Mouse (Mus musculus) kidney, embryonic 16.5 days (tissue): ENCODE results near the gene Ncmap. TPM values are rescaled to one million over a fixed set of nuclear protein-coding genes. Genes with fewer than 3 reads are reported as not detected.
"Not testable (repeated sequence)": the region's sequence is repeated elsewhere in the genome, so short reads cannot be mapped to it uniquely, and the experiment has no call there.

Experiments
- ATAC-seq: fragments of 200-750 bp; cut with Nextera tagmentation; 2 replicates; pipeline ENCODE4 v1.8.0; 2017; ENCODE audit warnings: moderate TSS enrichment; ENCODE audit not compliant: low FRiP score, low TSS enrichment
- H3K27ac ChIP-seq: fragments of 300-500 bp; sonication (generic); 2 replicates; pipeline ENCODE4 v1.5.1; 2014; ENCODE audit warnings: low read length
- H3K27me3 ChIP-seq: fragments of 300-500 bp; sonication (generic); 2 replicates; pipeline ENCODE4 v1.6.1; 2014; ENCODE audit warnings: low read length, control low read depth, mixed read lengths; ENCODE audit not compliant: insufficient read depth
- H3K36me3 ChIP-seq: fragments of 300-500 bp; sonication (generic); 2 replicates; pipeline ENCODE4 v1.6.1; 2014; ENCODE audit warnings: low read length, control low read depth, mixed read lengths; ENCODE audit not compliant: insufficient read depth
- H3K4me1 ChIP-seq: fragments of 300-500 bp; sonication (generic); 2 replicates; pipeline ENCODE4 v1.6.1; 2014; ENCODE audit warnings: low read length, control low read depth, mixed read lengths; ENCODE audit not compliant: insufficient read depth
- H3K4me2 ChIP-seq: fragments of 300-500 bp; sonication (generic); replicated peaks from 2 replicates; pipeline ENCODE4 v1.6.1; 2014; ENCODE audit warnings: low read depth, low read length
- H3K4me3 ChIP-seq: fragments of 300-500 bp; sonication (generic); 2 replicates; pipeline ENCODE4 v1.5.1; 2014; ENCODE audit warnings: mild to moderate bottlenecking, low read length
- H3K9ac ChIP-seq: fragments of 300-500 bp; sonication (generic); replicated peaks from 2 replicates; pipeline ENCODE4 v1.6.1; 2014; ENCODE audit warnings: low read length
- H3K9me3 ChIP-seq: fragments of 300-500 bp; sonication (generic); 2 replicates; pipeline ENCODE4 v1.6.1; 2016; ENCODE audit warnings: low read length, control low read depth
- WGBS: fragments of 180-500 bp; shearing (Covaris S2); extraction: QIAGEN DNeasy Blood & Tissue Kit; methylation state at CpG from one replicate; pipeline ENCODE4 v1.1.7; 2014; 5-methylcytosine and 5-hydroxymethylcytosine counted together
- polyA plus RNA-seq: library from polyadenylated mRNA; unstranded; fragments of >200 nt; fragmentation: Nextera tagmentation; extraction: Ambion mirVana; gene quantifications from 2 replicates; pipeline ENCODE4 v1.2.1, GENCODE M21; 2015

The Ncmap gene
- polyA plus RNA-seq, 1 experiment from 2014 or later, result 2.0 TPM

- H3K27me3 ChIP-seq, result no peaks in the 10 kb centered on the region
- no peaks in the 10 kb centered on the region for H3K9me3 ChIP-seq
These were observed 39.3 kb downstream of the Ncmap start for GRCm38 (mm10) chr4:135358736-135359135.

GRCm38 (mm10) chr4:135357221-135357920, 40.7 kb downstream of the Ncmap start:
- H3K27ac ChIP-seq, result peak overlapping the region; percentile 39; the same call in 1 of the 2 replicates
- WGBS, result 70% methylated on average over 12 of the region's 12 CpGs

More at GRCm38 (mm10) chr4:135358736-135359135, 39.3 kb downstream of the Ncmap start:
- no peak overlapping the region for H3K9ac ChIP-seq
- 5% methylated on average over 6 of the region's 6 CpGs for WGBS
- no peak overlapping the region for H3K4me3 ChIP-seq
- ATAC-seq, result no peak
- peaks cover 8% of the 10 kb centered on the region for H3K4me1 ChIP-seq
- H3K36me3 ChIP-seq, result no peaks in the 10 kb centered on the region
- H3K27ac ChIP-seq, result no peak overlapping the region
- H3K4me2 ChIP-seq, result no peak overlapping the region

DNA sequence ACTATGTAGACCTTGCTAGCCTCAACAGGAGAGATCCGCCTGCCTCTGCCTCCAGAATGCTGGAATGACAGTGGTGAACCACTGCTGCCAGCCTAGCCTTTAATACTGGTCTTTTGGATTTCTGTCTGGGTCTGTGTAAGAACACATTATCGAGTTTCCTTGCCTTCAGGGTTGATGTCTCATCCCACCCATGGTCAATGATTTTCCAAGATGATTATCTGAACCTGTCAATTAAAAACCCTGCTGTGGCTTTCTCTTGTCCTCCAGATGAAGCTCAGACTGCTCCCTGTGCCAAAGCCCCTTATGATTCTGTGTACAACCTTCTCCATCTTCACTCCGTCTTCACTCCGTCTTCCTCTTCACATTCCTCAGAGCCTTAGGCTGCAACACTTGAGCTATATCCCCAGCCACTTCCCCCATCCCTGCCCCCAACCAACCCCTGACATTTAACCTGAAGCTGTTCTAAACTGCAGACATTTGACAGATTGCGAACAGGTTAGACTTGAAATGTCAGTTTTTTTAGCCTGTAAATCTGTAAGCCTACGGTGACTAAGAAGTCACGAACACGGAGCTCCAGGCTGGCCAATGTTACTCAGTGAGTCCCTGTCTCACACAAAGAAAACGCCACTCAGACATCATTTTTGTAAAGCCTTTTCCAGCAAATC, 42.0 kb downstream of the Ncmap start:
- no peaks in the 10 kb centered on the region for H3K9me3 ChIP-seq
- 0 out of 2 replicates have a peak, but pooled peaks cover 2% of the 10 kb centered on the region for H3K36me3 ChIP-seq
- H3K4me2 ChIP-seq, result peak overlapping the region; percentile 0; the same call in 1 of the 2 replicates
- peak overlapping the region; percentile 50 for H3K27ac ChIP-seq
- 62% methylated on average over 9 of the region's 9 CpGs for WGBS
- no peak overlapping the region for H3K4me3 ChIP-seq
- no peak overlapping the region for H3K9ac ChIP-seq
- no peaks in the 10 kb centered on the region for H3K27me3 ChIP-seq
- H3K4me1 ChIP-seq, result peaks cover 17% of the 10 kb centered on the region
- no peak for ATAC-seq

More at GRCm38 (mm10) chr4:135357221-135357920, 40.7 kb downstream of the Ncmap start:
- Histone ChIP-seq H3K4me1 (peaks cover 8% of the 10 kb centered on the region), H3K36me3 (no peaks in the 10 kb centered on the region), H3K9ac (no peak overlapping the region), H3K4me2 (no peak overlapping the region), H3K4me3 (no peak overlapping the region), H3K9me3 (no peaks in the 10 kb centered on the region), H3K27me3 (no peaks in the 10 kb centered on the region)
- ATAC-seq, result no peak

DNA sequence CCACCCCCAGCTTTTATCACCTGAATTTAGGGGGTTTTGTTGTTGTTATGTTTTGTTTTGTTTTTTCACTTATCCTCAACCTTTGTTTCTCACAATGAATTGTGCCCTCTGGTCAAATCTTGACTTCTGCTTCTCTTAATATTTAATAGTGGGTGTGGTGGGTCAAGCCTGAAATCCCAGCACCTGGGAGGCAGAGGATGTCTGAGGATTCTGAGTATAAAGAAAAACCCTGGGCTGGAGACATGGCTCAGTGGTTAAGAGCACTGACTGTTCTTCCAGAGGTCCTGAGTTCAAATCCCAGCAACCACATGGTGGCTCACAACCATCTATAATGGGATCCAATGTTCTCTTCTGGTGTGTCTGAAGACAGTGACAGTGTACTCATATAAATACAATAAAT, 43.3 kb downstream of the Ncmap start:
- Histone ChIP-seq H3K27ac (peak overlapping the region; percentile 97), H3K4me1 (peaks cover 18% of the 10 kb centered on the region)
- not testable (repeated sequence) for H3K36me3 ChIP-seq, H3K27me3 ChIP-seq, H3K9me3 ChIP-seq, ATAC-seq, H3K4me3 ChIP-seq, H3K4me2 ChIP-seq, H3K9ac ChIP-seq

DNA sequence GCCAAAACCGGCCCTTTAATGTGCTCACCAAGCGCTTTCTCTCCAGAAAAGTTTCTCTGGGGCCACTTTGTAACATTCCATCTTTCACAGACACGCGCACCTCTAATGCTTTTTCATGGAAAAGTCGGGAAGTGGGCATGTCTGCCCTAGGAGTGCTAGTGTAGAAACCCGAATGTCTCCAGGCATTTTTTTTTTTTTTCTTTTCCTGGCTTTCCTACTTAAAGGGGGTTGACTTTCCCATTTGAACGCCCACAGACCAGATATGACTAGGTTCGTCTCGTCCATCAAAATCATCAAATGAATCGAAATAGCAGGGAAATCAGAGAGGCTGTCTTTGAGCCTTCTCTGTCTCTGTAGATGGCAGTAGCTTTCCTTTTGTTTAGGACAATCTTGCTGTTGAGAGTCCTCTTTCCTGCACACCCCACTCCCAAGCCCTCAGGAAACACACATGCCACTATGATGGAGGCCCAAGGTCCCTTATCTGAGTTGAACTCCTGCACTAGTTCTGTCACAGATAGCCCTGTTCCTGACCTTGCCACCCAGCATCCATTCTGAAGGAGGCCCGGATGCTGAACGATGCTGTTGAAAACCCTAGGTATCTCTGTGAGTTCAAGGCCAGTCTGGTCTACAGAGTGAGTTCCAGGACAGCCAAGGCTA, 44.1 kb downstream of the Ncmap start:
- H3K4me1 ChIP-seq, result peaks cover 18% of the 10 kb centered on the region
- peak overlapping the region; percentile 64 for H3K9ac ChIP-seq
- H3K9me3 ChIP-seq, result no peaks in the 10 kb centered on the region
- peak overlapping the region; percentile 61 for H3K4me2 ChIP-seq
- H3K27ac ChIP-seq, result peak overlapping the region; percentile 97
- ATAC-seq, result no peak
- peaks cover 10% of the 10 kb centered on the region for H3K36me3 ChIP-seq
- H3K4me3 ChIP-seq, result peak overlapping the region; percentile 88
- H3K27me3 ChIP-seq, result no peaks in the 10 kb centered on the region
- WGBS, result 17% methylated on average over 12 of the region's 12 CpGs

DNA sequence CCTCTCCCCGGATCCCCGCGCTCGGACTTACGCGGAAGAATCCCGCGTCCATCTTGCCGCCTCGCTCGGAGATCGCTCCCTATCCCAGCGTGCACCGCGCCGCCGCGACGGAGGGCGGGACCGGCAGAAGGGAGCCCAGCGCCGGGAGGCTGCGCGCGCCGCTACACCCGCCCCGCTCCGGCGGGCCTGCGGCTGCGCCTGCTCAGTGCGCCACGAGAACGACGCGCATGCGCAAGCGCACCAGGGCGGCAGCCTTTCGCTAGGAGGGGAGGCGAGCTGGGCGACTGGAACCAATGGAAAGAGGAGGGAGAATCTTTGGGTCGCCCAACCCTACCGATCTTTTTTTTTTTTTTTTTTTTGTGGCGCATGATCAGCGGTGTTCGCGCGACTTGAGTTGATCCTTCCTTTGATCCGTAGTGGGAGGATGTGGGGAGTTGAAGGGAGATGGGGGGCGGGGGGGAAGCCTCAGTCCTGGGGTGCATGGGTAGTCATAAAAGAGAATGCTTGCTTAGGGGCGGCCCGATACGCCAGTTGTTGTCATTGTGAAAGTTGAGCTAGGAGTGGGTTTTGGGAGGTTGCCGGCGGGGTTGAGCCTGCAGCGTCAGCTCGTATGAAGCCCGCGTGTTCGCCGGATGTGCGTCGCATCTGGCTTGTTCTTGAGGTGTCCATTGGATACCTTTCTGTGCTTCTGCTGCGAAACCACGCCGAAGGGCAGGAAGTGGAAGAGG, 44.8 kb downstream of the Ncmap start, which contains the start of gene Srrm1:
TSS of gene Srrm1 (minus strand) at position 256 of the 728 bp plus-strand sequence.
- ATAC-seq, result peak; percentile 95
- H3K4me2 ChIP-seq, result peak within 1 kb of the TSS; percentile 87
- peaks cover 18% of the 10 kb centered on the region for H3K4me1 ChIP-seq
- H3K27me3 ChIP-seq, result no peaks in the 10 kb centered on the region
- under 1% methylated on average over 56 of the region's 69 CpGs for WGBS
- H3K36me3 ChIP-seq, result peaks cover 17% of the 10 kb centered on the region
- H3K9ac ChIP-seq, result peak within 1 kb of the TSS; percentile 99
- H3K9me3 ChIP-seq, result no peaks in the 10 kb centered on the region
- H3K4me3 ChIP-seq, result peak within 1 kb of the TSS; percentile 88
- H3K27ac ChIP-seq, result peak within 1 kb of the TSS; percentile 97

DNA sequence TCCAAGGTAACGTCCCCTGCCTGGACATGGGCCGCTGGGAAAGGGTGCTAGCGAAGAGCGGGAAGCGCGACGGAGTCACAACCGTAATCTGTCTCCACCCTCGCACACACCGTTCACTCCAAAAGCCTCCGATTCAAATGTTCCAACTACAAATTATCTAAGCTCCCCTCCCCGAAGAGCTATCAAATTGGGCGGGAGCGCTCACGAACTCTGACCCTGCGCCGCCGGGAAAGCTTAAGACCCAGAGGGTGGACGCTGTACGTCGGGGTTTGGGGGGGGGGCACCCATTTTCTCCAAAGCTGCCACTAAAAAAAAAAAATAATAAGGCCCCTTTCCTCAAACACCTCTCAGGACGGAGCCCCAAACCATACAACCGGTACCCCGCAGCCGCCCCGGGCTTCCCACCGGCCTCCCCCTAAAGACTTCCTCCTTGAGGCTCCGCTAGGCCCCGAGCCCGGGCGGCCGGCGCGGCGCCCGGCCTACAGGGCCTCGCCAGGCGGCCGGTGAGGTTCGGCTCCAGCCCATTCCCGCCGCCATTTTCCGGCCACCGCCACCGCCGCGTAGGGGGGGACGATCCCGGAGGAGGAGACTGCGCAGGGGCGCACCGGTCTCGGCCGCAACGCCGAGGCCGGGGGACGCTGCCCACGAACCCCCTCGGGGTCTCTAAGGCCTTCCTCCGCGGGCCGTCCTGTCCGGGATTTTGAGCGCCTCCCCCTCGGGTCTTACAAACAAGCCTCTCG, 45.5 kb downstream of the Ncmap start:
- peaks cover 18% of the 10 kb centered on the region for H3K4me1 ChIP-seq
- peaks cover 18% of the 10 kb centered on the region for H3K36me3 ChIP-seq
- H3K27ac ChIP-seq, result peak overlapping the region; percentile 97
- under 1% methylated on average over 55 of the region's 67 CpGs for WGBS
- H3K4me3 ChIP-seq, result peak overlapping the region; percentile 88
- peak; percentile 37 for ATAC-seq
- peak overlapping the region; percentile 87 for H3K4me2 ChIP-seq
- peak overlapping the region; percentile 99 for H3K9ac ChIP-seq
- H3K9me3 ChIP-seq, result no peaks in the 10 kb centered on the region
- H3K27me3 ChIP-seq, result no peaks in the 10 kb centered on the region

DNA sequence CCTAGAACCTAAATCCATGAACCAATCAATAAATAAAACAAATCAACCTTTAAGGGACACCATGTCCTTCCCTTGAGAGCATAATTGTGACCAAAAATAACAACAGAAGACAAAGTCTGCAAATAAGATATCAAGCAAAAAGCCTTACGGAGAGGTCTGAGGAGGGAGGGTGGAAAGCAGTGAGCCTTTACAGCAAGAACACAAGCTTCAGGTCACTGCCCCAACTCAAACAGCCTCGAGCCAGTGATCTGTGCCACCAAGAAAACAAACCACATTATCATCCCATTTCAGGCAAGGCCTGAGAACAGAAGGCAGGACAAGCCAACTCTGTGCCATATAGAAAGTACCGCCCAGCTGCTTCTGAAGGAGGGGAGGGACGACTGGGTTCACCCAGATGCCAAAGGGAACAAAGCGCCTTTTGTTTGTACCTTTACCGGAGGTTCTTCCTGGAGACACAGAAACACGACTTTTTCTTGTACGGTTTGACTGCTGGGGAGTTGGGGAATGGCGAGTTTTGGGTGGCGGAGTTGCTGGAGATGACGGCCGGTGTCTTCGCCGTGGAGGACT, 60.6 kb downstream of the Ncmap start:
- ATAC-seq, result no peak; the same call in 1 of the 2 replicates
- WGBS, result 72% methylated on average over 14 of the region's 14 CpGs
- Histone ChIP-seq H3K27me3 (no peaks in the 10 kb centered on the region), H3K27ac (peak overlapping the region; percentile 75), H3K4me2 (no peak overlapping the region), H3K4me3 (no peak overlapping the region), H3K9me3 (no peaks in the 10 kb centered on the region), H3K4me1 (peaks cover 13% of the 10 kb centered on the region), H3K36me3 (peaks cover 76% of the 10 kb centered on the region), H3K9ac (no peak overlapping the region)

DNA sequence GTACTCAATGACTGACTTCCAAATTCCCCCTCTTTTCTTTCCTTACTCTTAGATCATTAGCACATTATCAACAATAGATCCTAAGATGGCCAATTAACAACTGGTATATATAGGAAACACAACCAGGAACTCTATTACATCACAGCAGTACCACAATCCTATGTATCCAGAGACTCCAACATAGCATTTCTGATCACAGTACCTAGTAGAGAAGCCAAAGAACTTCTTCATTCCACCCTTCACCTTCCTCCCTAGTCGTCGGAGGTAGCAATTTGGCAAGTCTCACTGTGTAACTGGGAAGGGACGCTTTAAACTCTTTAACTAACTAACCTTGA, 62.0 kb downstream of the Ncmap start:
- H3K9ac ChIP-seq, result no peak overlapping the region
- H3K9me3 ChIP-seq, result no peaks in the 10 kb centered on the region
- ATAC-seq, result no peak
- H3K4me2 ChIP-seq, result no peak overlapping the region; the same call in 1 of the 2 replicates
- peaks cover 13% of the 10 kb centered on the region for H3K4me1 ChIP-seq
- H3K4me3 ChIP-seq, result no peak overlapping the region
- no peaks in the 10 kb centered on the region for H3K27me3 ChIP-seq
- WGBS, result 52% methylated on average over 3 of the region's 3 CpGs
- peak overlapping the region; percentile 75 for H3K27ac ChIP-seq
- H3K36me3 ChIP-seq, result peaks cover 78% of the 10 kb centered on the region
